In genomic region chr2:26166890-26167289, GRCm38 (mm10) we compare ENCODE assay signal across 15 mouse cellular contexts. TPM values are rescaled to one million over a fixed set of nuclear protein-coding genes. Genes with fewer than 3 reads are reported as not detected.
"Had no signal": no experiment of that assay in that cellular context is flagged by ENCODE, and none has a peak within 500 bp of the region (broad histone marks: within the 10 kb centered on the region; RNA-seq: fewer than 3 reads in every experiment).

No protein-coding gene starts in this region.

- DNase-seq: liver, postnatal 0 days; lung, embryonic 14.5 days; lung, postnatal 10 days; lung, postnatal 4 days; midbrain, embryonic 14.5 days; retina, postnatal 1 day; right cerebral cortex, adult 18-20 months; right cerebral cortex, postnatal 25 days; right cerebral cortex, postnatal 4 days; spleen, adult 18-20 months; thymus, adult 18-20 months; thymus, postnatal 14 days; thymus, postnatal 36 days had no signal

RNA-seq across cellular contexts. Expression of gene Lhx3, which starts 41.2 kb away (rescaled TPM):
- total RNA-seq: megakaryocyte, adult 5-6 weeks; megakaryocyte-erythroid progenitor cell, adult 5-6 weeks had no signal
